Mouse (Mus musculus): ENCODE measurements around the gene Pear1.
A peak's percentile ranks its signal among the peaks of the same experiment; 100 is the strongest.
"Not testable (repeated sequence)": the region's sequence is repeated elsewhere in the genome, so short reads cannot be mapped to it uniquely, and the experiment has no call there.

The Pear1 gene

GRCm38 (mm10) chr3:87824206-87824605 lies at the start of gene Pear1:
Pear1 (minus strand) TSS chr3:87824306.
- not testable (repeated sequence) for DNase-seq (ENCODE audit: low spot score)

- DNase-seq (ENCODE audit: low spot score): not testable (repeated sequence)
Observed at GRCm38 (mm10) chr3:87864111-87864510, 40.0 kb upstream of the Pear1 start.

DNA sequence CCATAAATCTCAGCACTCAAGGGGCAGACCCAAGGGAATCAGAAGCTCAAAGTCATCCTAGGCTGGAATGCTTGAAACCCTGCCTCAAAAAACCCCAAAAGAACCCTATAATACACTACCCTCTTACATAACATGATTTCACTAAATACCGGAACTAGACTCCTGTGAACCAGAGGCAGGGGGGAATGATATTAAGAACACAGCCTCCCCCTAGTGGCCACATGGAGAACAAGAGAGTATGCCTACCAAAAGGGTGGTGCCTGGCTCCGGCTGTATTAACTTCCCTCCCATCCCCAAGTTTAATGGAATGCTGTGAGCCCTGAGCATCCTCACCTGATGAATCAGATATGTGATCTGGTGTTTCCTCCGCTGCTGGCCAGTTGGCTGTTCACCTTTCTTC lies 35.7 kb upstream of the Pear1 start:
- peak; percentile 55 for DNase-seq (ENCODE audit: low spot score)

- no peak for DNase-seq (ENCODE audit: low spot score)
Observed at GRCm38 (mm10) chr3:87857666-87858065, 33.6 kb upstream of the Pear1 start.

DNA sequence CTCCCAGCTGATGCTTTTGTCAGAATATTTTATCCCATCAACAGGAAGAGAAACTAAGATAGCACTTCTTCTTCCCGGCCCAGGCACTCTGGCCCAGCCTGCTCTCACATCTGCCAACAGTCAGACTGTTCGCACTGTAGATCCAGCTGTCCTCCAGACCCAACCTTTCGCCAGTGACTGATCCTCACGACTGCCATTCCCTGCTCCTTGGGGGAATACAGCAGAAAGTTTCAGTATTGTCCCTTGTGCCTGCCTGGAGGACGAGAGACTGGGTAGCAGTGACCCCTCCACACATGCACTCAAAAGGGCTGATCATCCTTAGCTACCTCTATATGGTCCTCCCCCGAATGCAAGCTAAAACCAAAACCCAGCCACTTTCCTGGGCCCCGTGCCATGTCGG lies 31.8 kb upstream of the Pear1 start:
- no peak for DNase-seq (ENCODE audit: low spot score)

DNA sequence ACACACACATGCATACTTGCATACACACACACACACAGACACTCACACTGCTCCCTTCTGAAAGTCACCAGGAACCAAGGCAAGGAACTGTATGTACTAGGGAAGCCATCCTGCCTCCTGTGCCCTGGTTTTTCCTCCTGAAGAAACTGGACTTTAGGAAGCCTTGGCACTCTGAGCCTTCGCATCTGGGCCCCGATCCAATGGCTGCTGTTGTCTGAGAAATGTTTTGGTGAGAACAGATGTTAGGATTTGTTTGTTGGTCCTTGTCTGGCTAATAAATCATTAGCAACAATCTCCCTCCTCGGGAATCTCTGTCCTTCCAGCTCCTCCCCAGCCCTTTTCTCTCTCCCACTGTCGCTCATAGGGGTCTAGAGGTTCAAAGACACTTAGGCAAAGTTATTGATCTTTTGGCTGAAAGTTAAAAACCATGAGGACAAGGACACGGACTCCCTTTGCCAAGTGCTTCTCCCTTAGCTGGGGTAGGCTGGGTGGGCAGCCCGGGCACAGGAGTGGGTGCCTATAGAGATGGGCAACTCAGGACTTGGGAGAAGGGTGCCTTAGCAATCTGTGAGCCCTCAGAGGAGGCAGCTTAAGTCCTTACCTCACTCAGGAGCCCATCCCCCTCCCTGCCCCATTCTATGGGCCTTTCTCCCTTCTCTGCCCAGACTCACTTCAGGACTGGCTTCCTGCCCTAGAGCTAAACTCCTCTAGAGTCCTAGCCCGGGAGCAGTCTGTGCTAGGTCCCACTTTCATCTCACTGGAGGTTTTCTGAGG lies 30.9 kb upstream of the Pear1 start:
- no peak for DNase-seq (ENCODE audit: low spot score)

- DNase-seq (ENCODE audit: low spot score): no peak
Observed at GRCm38 (mm10) chr3:87849117-87849516, 25.0 kb upstream of the Pear1 start.

DNA sequence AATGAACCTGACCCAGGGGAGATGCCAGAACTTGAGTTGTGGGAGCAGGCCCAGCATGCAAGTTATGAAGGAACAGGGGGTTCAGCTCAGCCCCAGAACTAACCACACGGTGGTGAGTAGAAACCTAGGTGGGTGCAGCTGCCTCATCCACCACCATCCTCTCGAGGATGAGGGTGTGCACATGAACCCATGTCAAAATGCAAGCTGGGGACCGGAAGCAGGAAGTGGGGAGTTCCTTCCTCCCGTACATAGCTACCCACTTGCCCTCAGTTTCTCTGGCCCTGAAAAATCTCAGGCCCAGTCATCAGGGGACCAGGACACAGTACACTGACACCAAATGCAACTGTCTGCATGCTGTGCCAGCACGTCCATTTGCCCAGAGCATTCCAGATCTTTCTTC lies 23.6 kb upstream of the Pear1 start:
- DNase-seq (ENCODE audit: low spot score): no peak

DNA sequence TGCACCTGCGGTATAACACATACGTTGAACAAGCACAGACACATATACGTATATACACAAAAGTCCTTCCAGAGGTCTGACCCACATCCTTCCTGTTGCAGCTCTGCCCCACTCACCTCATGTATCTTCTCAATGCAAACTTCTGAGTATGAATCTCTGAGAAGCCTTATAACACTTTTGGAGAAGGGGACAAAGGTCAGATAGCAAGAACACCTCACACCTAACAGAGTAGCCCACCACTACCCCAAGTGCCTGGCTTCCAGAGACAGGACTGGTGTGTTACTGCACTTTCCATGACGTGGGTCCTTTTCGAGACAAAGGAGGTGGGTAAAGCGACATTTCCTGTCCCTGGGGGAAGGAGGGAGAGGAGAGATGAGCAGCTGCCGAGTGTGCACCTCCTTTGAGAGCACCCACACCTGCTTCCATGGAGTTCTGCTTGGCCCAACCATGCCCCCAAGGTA lies 22.6 kb upstream of the Pear1 start, which contains the start of gene Sh2d2a:
TSS of gene Sh2d2a (plus strand) at position 106 of the 461 bp plus-strand sequence.
- DNase-seq (ENCODE audit: low spot score): no peak

GRCm38 (mm10) chr3:87846186-87846585 lies 22.1 kb upstream of the Pear1 start:
- no peak for DNase-seq (ENCODE audit: low spot score)

- DNase-seq (ENCODE audit: low spot score): no peak
Observed at GRCm38 (mm10) chr3:87844981-87845380, 20.9 kb upstream of the Pear1 start.

GRCm38 (mm10) chr3:87840858-87841257 lies 16.8 kb upstream of the Pear1 start:
- no peak for DNase-seq (ENCODE audit: low spot score)

DNA sequence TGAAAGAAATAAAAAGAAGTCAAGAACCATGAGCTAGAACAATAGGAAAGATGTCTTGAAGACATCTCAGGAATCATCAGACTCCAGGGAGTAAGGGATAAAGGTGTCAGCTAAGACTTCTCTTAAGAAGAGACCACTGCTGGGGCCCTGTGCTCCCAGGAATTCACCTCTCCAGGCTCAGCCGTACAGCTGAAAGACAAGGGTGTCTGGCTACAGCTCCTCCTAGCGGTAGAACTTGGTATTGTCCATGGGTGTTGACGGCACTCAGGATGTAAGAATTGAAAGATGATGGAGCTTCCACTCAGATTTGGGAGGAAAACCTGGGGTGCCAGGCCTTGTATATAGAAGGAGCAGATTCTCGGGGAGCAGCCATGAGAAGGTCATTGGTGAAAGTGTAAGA lies 14.5 kb upstream of the Pear1 start:
- DNase-seq (ENCODE audit: low spot score): peak; percentile 60

GRCm38 (mm10) chr3:87833482-87833881 lies 9.4 kb upstream of the Pear1 start:
- DNase-seq (ENCODE audit: low spot score): no peak

- DNase-seq (ENCODE audit: low spot score): no peak
Observed at GRCm38 (mm10) chr3:87832109-87832859, 8.2 kb upstream of the Pear1 start.

DNA sequence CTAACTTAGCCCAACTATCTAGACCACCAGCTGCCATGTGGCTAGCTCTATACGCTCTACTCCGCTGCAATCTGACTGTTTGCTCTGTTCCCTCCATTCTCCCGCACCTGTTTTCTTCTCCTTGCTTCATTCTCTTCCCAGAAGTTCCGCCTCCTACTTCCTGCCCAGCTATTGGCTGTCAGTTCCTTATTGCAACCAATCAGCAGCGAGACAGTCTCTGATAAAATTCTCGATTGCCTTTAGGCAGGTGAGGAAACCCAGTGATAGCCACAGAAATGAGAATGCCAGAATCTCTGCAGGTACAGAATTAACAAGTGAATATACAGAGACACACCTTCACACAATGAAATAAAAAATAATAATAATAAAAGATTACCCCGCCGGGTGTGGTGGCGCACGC lies 4.9 kb upstream of the Pear1 start:
- DNase-seq (ENCODE audit: low spot score): no peak

DNA sequence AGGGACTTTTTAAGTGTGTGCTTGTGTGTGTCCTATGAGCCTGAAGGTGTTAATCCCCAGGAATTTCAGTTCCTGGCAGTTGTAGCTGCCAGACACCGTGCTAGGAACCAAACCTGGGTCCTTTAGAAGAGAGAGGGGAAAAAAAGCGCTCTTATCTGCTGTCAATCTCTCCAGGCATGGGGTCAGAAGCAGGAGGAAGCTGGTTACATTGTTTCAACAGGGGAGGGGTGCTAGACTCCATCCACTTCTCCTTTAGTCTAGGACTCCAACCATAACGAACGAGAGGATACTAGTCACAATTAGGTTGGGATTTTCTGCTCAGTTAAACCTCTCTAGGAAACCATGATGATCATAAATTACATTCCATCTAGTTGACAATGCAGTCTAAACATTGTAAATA lies 4.3 kb upstream of the Pear1 start:
- no peak for DNase-seq (ENCODE audit: low spot score)

- no peak for DNase-seq (ENCODE audit: low spot score)
Observed at GRCm38 (mm10) chr3:87818226-87818625, 5.9 kb downstream of the Pear1 start.

- peak; percentile 62 for DNase-seq (ENCODE audit: low spot score)
Observed at GRCm38 (mm10) chr3:87816646-87817093, 7.4 kb downstream of the Pear1 start.

DNA sequence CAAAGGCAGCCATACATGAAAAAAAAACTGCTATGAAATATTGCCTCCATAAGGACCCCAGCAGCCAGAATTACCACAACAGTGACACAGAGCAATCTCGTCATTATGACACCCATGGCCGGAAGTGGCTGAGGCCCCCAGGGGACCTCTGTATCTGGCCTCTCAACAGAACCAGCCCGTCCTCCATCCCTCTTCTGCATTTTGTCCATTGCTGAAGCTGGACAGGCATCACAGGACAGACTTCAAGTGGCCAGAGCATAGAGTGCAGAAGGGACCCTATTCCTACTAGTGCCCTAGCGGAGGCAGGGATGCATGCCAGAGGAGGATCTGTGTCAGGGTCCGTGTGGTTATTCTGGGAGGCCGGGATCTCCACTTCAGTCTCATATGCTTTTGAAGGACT lies 7.9 kb downstream of the Pear1 start:
- DNase-seq (ENCODE audit: low spot score): no peak

DNA sequence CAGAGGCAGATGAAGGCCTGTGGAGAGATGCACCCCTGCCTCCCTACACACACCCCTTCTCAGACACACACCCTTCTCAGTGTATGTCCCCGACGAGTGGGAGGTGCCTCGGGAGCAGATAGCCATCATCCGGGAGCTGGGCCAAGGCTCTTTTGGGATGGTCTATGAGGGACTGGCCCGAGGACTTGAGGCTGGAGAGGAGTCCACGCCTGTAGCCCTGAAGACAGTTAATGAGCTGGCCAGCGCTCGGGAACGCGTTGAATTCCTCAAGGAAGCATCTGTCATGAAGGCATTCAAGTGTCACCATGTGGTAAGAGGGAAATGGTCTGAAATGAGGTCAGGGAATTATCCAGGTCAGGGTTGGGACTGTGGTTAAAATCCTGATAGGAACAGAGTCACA lies 11.2 kb downstream of the Pear1 start:
- no peak for DNase-seq (ENCODE audit: low spot score)

DNA sequence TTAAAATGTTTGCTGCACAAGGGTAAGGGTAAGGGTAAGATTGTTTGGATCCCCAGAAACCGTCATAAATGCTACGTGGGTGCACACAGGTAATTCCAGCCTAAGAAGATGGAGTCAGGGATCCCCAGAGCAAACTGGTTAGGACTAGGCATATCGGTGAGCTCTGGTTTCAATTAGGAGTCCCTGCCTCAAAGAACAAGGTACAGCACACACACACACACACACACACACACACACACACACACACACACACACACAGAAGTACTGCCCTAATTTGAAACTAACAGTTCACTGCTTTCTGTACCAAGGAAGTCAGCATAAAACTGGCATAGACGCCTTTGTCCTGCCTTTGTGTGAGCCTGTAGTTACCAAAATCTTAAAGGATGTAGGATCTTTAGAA lies 11.7 kb downstream of the Pear1 start:
- DNase-seq (ENCODE audit: low spot score): no peak

- DNase-seq (ENCODE audit: low spot score): no peak
Observed at GRCm38 (mm10) chr3:87811297-87811696, 12.8 kb downstream of the Pear1 start.
